Mouse (Mus musculus): ENCODE measurements around the gene Plk1. TPM values are rescaled to one million over a fixed set of nuclear protein-coding genes. Genes with fewer than 3 reads are reported as not detected.

Gene Plk1
- total RNA-seq, 2 experiments from 2014 or later = 4.0 to 4.3 TPM

DNA sequence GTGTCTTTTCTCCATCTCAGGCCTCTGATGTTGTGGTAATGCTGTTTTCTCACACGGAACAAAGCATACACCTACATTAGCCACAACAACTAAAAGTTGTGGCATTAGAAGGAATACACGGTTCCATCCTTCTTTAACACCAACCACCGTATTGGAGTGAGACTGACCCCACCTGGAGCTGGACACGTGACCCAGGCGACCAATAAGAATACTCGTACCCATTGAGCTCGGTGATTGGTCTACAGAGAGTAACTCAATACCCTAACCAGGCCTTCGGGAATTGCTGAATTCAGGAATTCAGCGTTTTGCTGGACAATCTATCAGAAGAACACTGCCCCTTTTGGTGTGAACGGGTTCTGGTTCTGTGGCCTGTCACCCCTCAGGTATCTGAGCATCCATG lies 31.9 kb downstream of the Plk1 start:
- DNase-seq = no peak

DNA sequence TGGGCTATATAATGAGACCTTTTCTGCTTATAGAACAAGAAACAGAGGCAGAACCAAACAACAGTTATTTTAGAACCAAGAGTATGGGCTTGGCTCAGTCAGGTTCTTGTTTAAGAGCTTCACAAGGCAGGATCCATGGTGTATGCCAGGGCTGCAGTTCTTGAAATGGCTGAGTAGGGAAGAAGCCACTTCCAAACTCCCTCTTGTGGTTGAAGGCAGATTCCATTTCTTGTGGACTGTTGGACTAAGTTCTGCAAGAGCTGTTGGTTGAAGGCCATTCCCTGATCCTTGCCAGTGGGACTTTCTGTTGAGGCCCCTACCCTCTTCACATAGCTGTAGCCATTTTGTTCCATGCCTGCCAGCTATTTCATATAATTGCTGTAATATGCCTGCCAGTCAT lies 34.7 kb downstream of the Plk1 start:
- DNase-seq = no peak

DNA sequence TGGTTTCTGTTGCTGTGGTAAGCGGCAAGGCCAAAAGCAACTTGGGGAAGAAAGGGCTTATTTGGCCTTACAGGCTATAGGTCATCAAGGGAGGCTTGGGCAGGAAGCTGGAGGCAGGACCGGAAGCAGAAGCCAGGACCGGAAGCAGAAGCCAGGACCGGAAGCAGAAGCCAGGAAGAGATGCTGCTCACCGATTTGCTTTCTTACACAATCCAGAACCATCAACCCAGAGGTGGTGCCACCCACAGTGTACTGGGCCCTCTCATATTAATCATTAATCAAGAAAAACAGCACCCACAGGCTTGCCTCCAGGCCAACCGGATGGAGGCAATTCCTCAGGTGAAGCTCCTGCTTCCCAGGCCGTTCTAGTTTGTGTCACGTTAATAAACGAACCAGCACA lies 37.5 kb downstream of the Plk1 start:
- no peak for DNase-seq

DNA sequence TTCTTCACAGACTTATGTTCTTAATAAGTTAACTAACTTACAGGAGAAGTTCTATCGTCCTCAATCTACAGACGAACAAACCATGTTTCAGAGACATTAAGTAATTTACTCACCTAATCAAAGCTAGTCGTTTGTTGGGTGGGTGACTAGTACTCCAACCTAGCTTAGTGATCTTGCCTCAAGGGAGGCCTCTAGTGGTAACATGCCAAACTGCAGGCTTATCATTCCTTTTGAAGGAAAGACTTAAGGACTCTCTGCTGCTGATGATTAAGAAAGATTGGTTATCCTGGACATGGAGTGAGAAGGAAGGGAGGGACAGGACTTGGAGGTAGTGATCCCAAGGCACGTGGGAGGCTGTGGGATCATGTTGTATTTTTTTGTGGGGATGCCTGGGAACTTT lies 38.1 kb downstream of the Plk1 start:
- DNase-seq = peak; percentile 36 to 51

DNA sequence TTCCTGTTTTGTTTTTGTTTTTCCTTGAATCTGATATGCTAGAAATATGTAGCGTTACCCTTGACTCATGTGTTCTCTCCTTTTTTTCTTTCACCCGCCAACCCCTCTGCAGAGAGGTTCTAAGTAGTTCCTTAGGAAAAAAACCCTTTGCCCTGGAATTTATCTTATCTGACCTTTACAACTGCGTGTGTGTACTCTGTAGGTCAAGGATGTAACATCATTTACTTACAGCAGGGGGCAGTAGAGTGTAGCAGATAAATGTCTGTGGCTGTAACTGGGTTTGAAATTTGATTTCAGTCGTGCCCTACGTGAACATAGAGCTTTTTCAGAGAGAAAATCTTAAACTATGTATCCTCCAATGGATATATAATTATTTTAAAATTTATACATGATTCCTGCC lies 40.1 kb downstream of the Plk1 start:
- peak in 1 of 2 experiments; percentile 24 for DNase-seq

DNA sequence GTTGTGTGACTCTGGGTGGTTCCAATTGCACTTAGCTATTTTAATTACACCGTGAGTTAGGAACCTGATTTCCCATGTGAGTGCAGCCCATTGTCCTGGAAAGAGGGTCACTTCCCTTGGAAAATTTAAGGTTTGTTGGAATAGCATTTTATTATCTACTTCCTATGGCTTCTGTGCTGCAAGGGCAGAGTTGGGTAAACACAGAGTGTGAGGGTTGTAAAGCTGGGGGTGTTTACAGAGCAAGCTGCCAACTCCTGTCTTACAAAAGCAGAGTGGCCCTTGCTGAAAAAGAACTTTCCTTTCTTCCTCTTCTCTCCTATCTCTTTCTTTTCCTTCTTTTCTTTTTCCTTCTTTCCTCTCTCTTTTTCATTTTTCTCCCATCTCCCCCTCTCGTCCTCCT lies 44.7 kb downstream of the Plk1 start:
- DNase-seq = no peak

DNA sequence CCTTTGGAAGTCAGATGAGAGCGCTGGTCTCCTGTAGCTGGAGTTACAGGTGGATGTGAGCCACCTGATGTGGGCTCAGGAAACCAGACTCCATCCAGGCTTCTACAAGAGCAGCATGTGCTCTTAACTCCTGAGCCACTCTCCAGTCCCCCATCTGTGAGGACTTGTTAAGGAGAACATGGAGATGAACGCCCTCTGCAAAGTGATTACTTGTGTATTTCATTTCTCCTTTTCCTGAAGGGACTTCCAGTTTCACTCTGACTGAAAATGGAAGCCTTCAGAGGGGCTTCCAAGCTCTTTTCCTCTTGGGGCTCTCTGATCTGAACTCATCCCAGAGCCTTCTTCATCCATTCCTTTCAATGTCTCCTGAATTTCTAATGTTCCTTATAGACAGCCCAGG lies 46.9 kb downstream of the Plk1 start:
- no peak for DNase-seq

DNA sequence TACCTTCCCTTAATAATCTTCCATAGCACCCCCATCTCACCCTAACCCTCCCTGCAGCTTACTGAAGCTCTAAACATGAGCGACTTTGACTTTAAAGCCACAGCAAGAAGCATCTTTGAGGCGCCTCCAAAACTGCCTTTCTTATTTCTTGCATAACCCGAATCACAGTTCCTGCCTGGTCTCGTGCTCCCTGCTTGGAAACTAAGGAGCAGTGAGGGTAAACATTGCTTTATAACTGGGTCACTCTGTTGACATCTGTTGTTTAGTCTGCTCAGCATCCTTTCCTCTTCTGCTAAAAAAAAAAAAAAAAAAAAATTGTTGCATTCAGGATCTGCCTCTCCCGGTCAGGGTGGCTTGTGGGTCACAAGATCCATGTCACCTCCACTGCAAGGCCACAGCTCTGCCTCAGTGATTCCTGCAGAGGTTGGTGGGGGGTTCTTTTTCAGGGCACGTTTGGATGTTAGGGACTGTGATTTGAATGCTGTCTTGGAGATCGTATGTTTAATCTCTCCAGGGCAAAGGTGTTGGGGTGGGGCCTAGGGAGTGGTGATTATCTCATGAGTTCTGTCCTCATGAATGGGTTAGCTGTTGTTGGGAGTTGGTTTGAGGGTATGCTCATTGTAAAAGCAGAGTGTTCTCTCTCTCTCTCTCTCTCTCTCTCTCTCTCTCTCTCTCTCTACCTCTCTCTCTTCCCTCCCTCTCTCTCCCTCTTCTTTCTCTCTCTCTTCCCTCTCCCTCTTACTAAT lies 49.2 kb downstream of the Plk1 start:
- DNase-seq = no peak

DNA sequence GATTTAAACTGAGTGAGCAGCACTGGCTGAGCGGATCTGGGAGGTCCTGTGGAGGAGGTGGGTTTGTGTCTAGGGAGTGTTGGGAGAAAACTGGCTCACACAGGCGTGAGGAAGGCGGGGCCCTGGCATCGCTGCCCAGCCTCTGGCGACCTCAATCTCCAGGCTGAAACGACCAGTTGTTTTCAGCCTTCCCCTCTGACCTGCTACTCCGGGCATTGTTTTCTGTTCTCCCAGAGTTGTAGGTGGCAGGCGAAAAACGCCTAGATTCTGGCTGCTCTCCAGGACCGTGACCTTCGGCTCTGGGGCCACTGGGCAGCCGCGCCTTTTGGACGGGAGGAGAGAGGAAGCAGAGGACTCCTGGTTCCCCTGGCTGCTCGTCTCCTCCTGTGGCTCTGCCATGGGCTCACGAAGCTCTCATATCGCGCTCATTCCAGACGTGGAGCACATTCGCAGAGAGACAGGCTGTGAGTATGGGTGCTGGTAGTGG lies 60.1 kb downstream of the Plk1 start, which contains the start of gene Chp2:
Gene Chp2 (plus strand): TSS at position 182 of the 487 bp plus-strand sequence.
- DNase-seq = peak; percentile 62 to 73

Other genes with a start within 250 kb of the Plk1 start
- gene Cog7, start 177.7 kb upstream of the Plk1 start, total RNA-seq (2021) = 10 to 100 TPM; 27.0 to 31.6 TPM
- gene Gga2, start 138.2 kb upstream of the Plk1 start, total RNA-seq (2021) = 10 to 100 TPM; 16.9 to 17.3 TPM
- 10 to 100 TPM; 49.5 to 63.8 TPM for gene Ubfd1, start 92.3 kb upstream of the Plk1 start, total RNA-seq (2021)
- 10 to 100 TPM; 19.0 to 25.5 TPM for gene Ears2, start 92.2 kb upstream of the Plk1 start, total RNA-seq (2021)
- gene Ndufab1, start 57.6 kb upstream of the Plk1 start, total RNA-seq (2021) = 100 to 1,000 TPM; 502 to 538 TPM
- gene Palb2, start 26.5 kb upstream of the Plk1 start, total RNA-seq (2021) = 1 to 10 TPM; 1.6 to 1.9 TPM
- 10 to 100 TPM; 60.6 to 66.2 TPM for gene Dctn5, start 26.4 kb upstream of the Plk1 start, total RNA-seq (2021)
- under 1 TPM; 0.13 to 0.16 TPM for gene Ern2, start 26.8 kb downstream of the Plk1 start, total RNA-seq (2021)
- 1 to 10 TPM; 1.4 to 2.2 TPM for gene Chp2, start 60.1 kb downstream of the Plk1 start, total RNA-seq (2021)
- 10 to 100 TPM; 10.5 to 15.5 TPM for gene Prkcb, start 129.3 kb downstream of the Plk1 start, total RNA-seq (2021)

Measured in adrenal gland, postnatal 36 days (tissue).